Mouse (Mus musculus) layer of hippocampus, adult 11-12 months (tissue): ENCODE results near the gene Gcm2.
A peak's percentile ranks its signal among the peaks of the same experiment; 100 is the strongest.

Source experiments
- DNase-seq: peaks from one replicate; pipeline ENCODE4 v3.0.0; 2022; ENCODE audit warnings: low spot score

Gcm2 gene

DNA sequence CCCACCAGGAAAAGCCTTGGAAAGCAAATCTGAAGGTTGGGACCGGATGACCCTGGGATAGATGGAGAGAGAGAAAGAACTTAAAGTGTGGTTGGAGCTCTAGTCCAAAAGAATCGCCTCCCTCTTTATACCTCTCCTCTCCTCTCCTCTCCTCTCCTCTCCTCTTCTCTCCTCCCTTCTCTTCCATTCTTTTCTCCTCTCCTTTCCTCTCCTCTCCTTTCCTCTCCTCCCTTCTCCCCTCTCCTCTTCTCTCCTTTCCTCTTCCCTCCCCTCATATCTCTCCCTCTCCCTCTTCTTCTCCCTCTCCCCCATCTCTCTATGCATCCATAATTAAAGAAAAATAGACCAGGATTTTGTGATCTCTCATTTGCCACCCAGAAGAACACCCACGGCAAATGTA is at the start of gene Gcm2:
Gene Gcm2, minus strand, starts transcription at position 101 of the 400 bp plus-strand sequence.
- DNase-seq: no peak

DNA sequence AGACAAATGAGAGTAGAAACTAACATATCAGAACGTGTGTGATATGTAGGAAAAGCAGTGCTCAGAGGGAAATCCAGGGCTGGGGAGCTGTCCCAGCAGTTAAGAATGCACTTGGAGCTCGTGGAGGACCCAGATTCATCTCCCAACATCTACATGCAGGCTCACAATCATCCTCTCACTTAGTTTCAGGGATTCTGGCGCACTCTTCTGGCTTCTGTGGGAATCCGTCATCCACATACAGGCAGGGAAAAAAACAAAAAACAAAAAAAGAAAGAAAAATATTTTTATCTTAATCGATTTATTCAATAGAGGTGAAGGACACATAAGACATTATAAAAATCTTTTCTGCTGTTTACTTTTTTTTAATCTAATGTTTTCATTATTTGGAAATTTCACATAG is 47.6 kb upstream of the Gcm2 start:
- DNase-seq: no peak

GRCm38 (mm10) chr13:41153146-41153545 is 42.3 kb upstream of the Gcm2 start:
- no peak for DNase-seq

GRCm38 (mm10) chr13:41146271-41146670 is 35.4 kb upstream of the Gcm2 start:
- peak; percentile 77 for DNase-seq

- DNase-seq: no peak
These were observed 34.7 kb upstream of the Gcm2 start for GRCm38 (mm10) chr13:41145433-41145970.

GRCm38 (mm10) chr13:41134901-41135300 is 24.1 kb upstream of the Gcm2 start:
- DNase-seq: peak; percentile 49

DNA sequence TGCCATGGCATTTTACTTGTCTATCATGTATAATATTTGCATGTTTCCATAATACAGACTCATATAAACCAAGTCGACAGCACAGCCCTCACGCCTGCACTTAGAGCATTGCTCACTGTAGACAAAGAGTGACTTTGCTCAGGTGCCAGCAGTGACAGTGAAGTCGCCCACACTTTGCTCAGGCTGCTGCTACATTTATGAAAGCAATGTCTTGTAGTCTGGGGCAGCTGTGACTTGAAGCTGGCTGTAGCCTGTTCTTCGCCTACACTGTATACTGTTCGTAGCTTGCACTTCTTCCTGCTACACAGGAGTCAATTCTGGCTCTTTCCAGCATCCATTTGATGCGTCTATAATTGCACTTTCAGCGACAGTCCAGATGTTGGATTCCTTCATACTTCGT is 18.2 kb upstream of the Gcm2 start:
- DNase-seq: no peak

GRCm38 (mm10) chr13:41128326-41128725 is 17.5 kb upstream of the Gcm2 start:
- no peak for DNase-seq

DNA sequence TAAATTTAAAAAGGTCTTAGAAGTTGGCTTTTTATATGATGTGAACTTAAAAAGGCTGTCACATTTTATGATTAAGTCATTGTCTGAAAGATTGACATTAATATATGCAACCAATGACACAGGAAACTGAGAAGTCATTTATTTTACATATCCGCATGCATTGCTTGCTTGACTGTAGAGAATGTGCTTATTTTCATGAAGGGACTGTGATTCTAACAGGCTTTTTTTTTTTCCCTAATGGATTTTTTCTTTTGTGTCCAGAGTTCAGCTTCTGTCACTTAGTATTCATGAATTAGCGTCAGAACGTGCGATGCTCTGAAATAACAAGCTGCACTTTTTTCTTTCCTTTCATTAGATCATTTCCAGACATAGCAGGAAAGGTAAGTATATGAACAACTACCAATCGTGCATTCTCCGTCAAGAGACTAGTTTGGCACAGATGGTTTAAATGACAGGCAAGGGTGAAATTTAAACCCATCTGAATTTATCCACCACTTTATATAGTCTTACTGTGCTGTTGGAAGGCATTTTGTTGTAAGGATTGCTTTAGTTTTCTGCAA is 12.9 kb upstream of the Gcm2 start:
- no peak for DNase-seq

GRCm38 (mm10) chr13:41119152-41119945 is 8.5 kb upstream of the Gcm2 start:
- DNase-seq: peak; percentile 22

- DNase-seq: no peak
These were observed 3.1 kb upstream of the Gcm2 start, which contains the start of gene Sycp2l for GRCm38 (mm10) chr13:41113940-41114339. Gene Sycp2l, plus strand, starts transcription at chr13:41114307.

DNA sequence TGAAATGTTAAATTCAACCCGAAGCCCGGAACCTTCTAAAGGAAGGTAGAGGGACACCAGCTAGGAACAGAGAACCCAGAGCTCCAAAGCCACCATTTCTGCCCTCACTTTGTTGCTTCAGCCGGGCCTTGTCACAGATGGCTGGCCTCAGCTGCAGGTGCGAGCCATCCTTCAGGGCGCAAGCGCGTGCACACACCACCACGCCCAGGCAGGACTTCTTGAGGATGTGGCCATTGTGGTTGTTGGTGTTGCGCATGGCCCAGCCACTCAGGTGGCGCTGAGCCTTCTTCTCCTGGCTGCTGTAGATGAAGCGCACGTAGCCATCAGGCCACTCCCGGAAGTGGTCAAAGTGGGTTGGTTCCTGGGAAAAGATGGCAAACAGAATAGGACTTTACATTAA is 5.3 kb downstream of the Gcm2 start:
- no peak for DNase-seq

DNA sequence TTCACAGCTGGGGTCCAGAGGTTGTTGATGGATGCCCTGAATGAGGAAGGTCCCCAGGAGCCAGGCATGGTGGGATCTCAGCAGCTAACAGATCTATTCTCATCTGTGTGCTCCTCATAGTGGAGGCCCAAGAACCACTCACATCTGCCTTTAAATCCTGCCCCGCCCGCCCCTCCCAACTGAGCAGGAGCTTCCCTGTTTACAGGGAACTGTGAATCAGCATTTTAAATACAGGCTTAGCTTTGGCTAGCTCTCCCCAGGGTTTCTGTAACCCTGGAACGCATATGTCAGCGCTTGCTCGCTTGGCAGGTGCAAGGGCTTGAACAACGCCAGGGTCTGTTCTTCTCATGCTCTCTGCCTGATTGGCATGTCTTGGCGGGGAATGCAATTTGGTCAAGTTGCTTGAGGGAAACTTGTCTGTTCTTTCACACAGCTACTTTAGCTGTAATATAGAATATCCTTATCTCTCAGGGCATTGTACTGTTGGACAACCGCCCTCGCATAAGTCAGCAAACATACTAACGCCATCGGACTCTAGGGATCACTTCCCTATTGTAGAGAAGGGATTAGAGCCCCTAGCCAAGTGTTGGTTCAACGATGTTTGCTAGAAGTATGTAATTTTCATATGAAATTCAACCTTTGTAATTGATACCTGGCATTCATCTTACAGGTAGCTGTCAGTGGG is 6.9 kb downstream of the Gcm2 start:
- DNase-seq: no peak

- DNase-seq: no peak
These were observed 10.8 kb downstream of the Gcm2 start for GRCm38 (mm10) chr13:41100031-41100430.

DNA sequence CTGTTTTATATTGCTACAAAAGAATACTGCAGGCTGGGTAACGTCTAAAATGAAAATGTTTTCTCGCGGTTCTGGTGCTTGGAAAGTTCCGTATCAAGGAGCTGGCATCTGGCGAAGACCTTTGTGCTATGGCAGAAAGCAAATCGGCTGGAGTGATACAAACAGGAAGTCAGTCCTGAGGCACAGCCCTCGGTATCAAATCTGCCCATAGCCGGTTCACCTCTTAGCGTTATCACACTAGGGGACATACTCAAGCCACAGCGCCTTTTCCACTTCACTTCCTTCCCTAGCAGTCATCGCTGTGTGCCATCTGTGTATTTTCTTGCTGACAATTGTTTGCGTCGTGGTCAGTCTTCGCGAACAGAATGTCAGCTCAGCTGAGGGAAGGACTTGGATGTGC is 12.5 kb downstream of the Gcm2 start:
- DNase-seq: no peak

GRCm38 (mm10) chr13:41097324-41098058 is 13.3 kb downstream of the Gcm2 start:
- DNase-seq: peak; percentile 20

GRCm38 (mm10) chr13:41094160-41094559 is 16.7 kb downstream of the Gcm2 start:
- DNase-seq: no peak

DNA sequence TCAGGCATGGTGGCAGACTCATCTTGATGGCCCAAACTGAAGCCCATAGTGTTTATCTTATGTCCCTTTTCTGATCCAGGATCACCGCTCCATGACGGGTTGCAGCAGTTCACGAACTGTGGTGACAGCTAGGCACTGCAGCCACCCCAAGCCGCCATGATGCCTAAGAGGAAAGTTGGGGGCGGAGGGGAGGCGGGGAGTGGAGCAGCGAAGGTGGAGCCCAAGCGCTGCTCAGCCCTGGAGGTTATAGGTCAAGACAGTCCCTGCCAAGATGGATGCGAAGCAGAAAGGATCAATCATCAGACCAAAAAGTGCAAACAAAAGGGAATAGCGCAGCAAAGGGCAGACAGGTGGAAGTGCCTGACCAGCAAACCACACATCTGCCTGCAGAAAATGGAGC is 19.6 kb downstream of the Gcm2 start:
- DNase-seq: no peak

DNA sequence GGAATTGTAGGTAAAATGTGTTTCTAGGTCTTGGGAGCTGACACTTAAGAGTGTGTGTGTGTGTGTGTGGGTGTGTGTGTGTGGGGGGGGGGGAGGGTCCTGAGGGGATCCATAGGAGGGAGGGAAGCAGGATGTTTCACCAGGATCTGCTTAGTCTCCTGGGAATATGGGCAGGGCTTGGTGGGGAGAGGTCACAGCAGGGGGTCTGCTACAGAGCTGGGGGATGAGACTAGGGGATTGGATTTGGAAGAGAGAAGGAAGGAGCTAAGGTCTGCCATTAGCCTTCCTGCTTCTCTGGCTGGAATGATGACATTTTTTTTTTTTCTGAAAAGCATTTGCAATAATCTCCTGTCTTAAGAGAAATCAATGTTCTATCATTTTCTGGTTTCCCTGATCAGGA is 22.1 kb downstream of the Gcm2 start:
- DNase-seq: no peak

GRCm38 (mm10) chr13:41085140-41085539 is 25.7 kb downstream of the Gcm2 start:
- DNase-seq: no peak

- DNase-seq: no peak
These were observed 26.3 kb downstream of the Gcm2 start for GRCm38 (mm10) chr13:41084521-41084920.

DNA sequence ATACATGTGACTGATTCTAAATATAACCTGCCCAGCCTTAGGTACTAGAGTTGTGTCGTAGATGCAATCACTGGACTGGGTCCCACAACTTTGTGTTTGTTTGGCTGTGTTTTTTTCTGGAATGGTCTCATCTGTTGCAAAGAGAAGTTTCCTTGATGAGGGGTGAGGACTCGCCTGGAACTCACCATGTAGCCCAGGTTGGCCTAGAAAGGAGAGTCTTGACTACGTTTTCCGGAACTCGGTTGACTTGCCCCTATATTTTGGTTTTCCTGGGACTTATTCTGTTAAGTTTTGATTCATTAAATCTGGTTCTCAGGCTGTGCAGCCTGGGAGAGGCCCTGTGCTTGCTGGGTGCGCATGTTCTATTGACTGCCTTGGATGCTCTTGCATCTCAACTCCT is 30.1 kb downstream of the Gcm2 start:
- DNase-seq: no peak
